Mouse (Mus musculus) liver, embryonic 16.5 days (tissue): ENCODE data around the gene Lamb2. TPM values are rescaled to one million over a fixed set of nuclear protein-coding genes. Genes with fewer than 3 reads are reported as not detected.

ENCODE experiments used
- ATAC-seq: fragments of 200-750 bp; cut with Nextera tagmentation; 2 replicates; pipeline ENCODE4 v1.8.0; 2017; ENCODE audit warnings: low read depth, mild to moderate bottlenecking, moderate number of reproducible peaks, moderate library complexity
- H3K27ac ChIP-seq: fragments of 300-500 bp; sonication (generic); 2 replicates; pipeline ENCODE4 v1.5.1; 2014; ENCODE audit warnings: mild to moderate bottlenecking, low read length
- H3K27me3 ChIP-seq: fragments of 300-500 bp; sonication (generic); 2 replicates; pipeline ENCODE4 v1.6.1; 2014; ENCODE audit warnings: low read depth, low read length, mixed read lengths; ENCODE audit not compliant: control insufficient read depth, insufficient read depth
- H3K36me3 ChIP-seq: fragments of 300-500 bp; sonication (generic); 2 replicates; pipeline ENCODE4 v1.6.1; 2014; ENCODE audit warnings: mild to moderate bottlenecking; ENCODE audit not compliant: control insufficient read depth, insufficient read depth
- H3K4me1 ChIP-seq: fragments of 300-500 bp; sonication (generic); 2 replicates; pipeline ENCODE4 v1.6.1; 2014; ENCODE audit warnings: low read depth, low read length, mixed read lengths; ENCODE audit not compliant: control insufficient read depth
- H3K4me2 ChIP-seq: fragments of 300-500 bp; sonication (generic); 2 replicates; pipeline ENCODE4 v1.6.1; 2014; ENCODE audit warnings: low read depth, low read length, mixed read lengths
- H3K4me3 ChIP-seq: fragments of 300-500 bp; sonication (generic); 2 replicates; pipeline ENCODE4 v1.5.1; 2014; ENCODE audit warnings: low read depth, mild to moderate bottlenecking, low read length
- H3K9ac ChIP-seq: fragments of 300-500 bp; sonication (generic); 2 replicates; pipeline ENCODE4 v1.6.1; 2014; ENCODE audit warnings: low read depth, low read length
- H3K9me3 ChIP-seq: fragments of 300-500 bp; sonication (generic); replicated peaks from 2 replicates; pipeline ENCODE4 v1.6.1; 2016; ENCODE audit warnings: low read length; ENCODE audit not compliant: control insufficient read depth
- WGBS: fragments of 180-500 bp; shearing (Covaris S2); extraction: QIAGEN DNeasy Blood & Tissue Kit; methylation state at CpG from one replicate; pipeline ENCODE4 v1.1.7; 2014; ENCODE audit not compliant: insufficient replicate concordance; 5-methylcytosine and 5-hydroxymethylcytosine counted together
- polyA plus RNA-seq: library from polyadenylated mRNA; unstranded; fragments of >200 nt; fragmentation: Nextera tagmentation; extraction: Ambion mirVana; gene quantifications from 2 replicates; pipeline ENCODE4 v1.2.1, GENCODE M21; 2015

Lamb2 gene
- polyA plus RNA-seq, 1 experiment from 2014 or later, result 10.7 TPM

DNA sequence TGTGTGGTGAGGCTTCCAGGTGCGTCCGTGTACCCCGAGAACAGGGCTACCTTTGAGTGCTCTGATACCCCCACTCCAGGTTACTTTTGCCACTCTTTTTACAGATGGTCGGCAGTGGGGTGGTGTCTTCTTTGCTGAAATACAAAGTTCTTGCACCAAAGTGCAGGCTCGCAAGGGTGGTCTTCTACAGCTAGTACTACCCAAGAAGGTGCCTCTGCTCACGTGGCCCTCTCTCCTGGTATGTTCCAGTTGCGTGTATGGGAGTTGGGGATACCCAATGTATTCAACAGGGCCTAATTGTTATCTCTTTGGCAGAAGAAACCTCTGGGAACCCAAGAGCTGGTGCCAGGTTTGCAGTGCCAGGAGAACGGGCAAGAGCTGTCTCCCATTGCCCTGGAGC, 13.7 kb downstream of the Lamb2 start:
- H3K4me1 ChIP-seq, result peaks cover 18% of the 10 kb centered on the region
- no peak overlapping the region for H3K4me2 ChIP-seq
- H3K9me3 ChIP-seq, result no peaks in the 10 kb centered on the region
- no peak overlapping the region for H3K4me3 ChIP-seq
- H3K27me3 ChIP-seq, result no peaks in the 10 kb centered on the region
- peaks cover 57% of the 10 kb centered on the region for H3K36me3 ChIP-seq
- no peak for ATAC-seq
- H3K27ac ChIP-seq, result no peak overlapping the region
- WGBS, result 88% methylated on average over 8 of the region's 8 CpGs
- H3K9ac ChIP-seq, result no peak overlapping the region

DNA sequence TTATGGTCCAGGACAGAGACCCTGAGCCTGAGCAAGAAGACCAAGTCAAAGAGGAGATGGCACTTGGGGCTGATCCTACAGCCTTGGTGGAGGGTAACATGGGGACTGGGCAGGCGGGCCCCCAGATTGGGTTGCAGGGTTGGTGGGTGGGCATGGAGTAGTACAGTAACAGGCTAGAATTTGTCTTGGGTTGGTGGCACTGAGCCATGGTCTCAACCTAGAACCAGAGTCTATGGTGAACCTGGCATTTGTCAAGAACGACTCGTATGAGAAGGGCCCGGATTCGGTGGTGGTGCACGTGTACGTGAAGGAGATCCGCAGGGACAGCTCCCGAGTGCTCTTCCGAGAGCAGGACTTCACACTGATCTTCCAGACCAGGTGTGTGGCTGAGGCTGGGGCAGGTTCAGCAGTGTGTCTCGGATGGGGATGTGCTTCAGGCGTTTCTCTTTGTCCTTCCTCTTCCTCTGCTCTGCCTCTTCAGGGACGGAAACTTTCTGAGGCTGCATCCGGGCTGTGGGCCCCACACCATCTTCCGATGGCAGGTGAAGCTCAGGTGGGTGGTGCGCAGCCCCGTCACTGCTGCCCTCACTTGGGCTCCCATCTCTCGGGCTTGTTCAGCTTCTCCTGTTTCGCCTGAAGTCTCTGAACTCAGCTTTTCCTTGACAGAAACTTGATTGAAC, 14.8 kb downstream of the Lamb2 start:
- 90% methylated on average over 19 of the region's 19 CpGs for WGBS
- no peak overlapping the region for H3K4me2 ChIP-seq
- ATAC-seq, result no peak

DNA sequence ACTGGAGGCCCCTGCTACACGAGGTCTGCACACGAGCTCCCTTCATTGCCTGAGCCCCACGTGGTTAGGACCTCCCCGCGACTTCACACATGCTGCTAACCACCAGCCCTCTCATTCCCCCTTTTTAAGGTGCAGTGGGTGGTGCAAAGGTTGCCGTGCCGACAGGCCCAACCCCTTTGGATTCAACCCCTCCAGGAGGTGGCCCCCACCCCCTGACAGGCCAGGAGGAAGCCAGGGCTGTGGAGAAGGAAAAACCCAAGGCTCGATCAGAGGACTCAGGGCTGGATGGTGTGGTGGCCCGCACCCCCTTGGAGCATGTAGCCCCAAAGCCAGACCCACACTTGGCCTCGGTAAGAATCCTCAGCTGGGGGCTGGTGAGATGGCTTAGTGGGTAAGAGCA, 15.4 kb downstream of the Lamb2 start:
- no peak overlapping the region for H3K27ac ChIP-seq
- peaks cover 17% of the 10 kb centered on the region for H3K4me1 ChIP-seq
- H3K27me3 ChIP-seq, result no peaks in the 10 kb centered on the region
- no peak overlapping the region for H3K9ac ChIP-seq
- no peak overlapping the region for H3K4me2 ChIP-seq
- H3K4me3 ChIP-seq, result no peak overlapping the region
- 75% methylated on average over 10 of the region's 10 CpGs for WGBS
- ATAC-seq, result no peak
- no peaks in the 10 kb centered on the region for H3K9me3 ChIP-seq
- peaks cover 74% of the 10 kb centered on the region for H3K36me3 ChIP-seq

More for the DNA sequence above, 14.8 kb downstream of the Lamb2 start:
- Histone ChIP-seq H3K36me3 (peaks cover 68% of the 10 kb centered on the region), H3K27me3 (no peaks in the 10 kb centered on the region), H3K9ac (no peak overlapping the region), H3K4me1 (peaks cover 18% of the 10 kb centered on the region), H3K9me3 (no peaks in the 10 kb centered on the region), H3K27ac (no peak overlapping the region), H3K4me3 (no peak overlapping the region)

DNA sequence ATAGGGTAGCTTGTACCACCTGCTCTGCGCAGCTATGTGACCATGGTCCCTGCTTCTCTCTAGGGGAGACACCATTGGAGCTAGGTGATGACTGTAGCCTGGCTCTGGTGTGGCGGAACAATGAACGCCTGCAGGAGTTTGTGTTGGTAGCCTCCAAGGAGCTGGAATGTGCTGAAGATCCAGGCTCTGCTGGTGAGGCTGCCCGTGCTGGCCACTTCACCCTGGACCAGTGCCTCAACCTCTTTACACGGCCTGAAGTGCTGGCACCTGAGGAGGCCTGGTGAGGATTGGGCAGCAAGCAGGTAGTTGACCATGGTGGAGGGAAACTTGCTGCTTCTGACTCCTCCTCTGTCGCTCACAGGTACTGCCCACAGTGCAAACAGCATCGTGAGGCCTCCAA, 19.7 kb downstream of the Lamb2 start:
- Histone ChIP-seq H3K36me3 (peaks cover 77% of the 10 kb centered on the region), H3K9me3 (no peaks in the 10 kb centered on the region), H3K9ac (no peak overlapping the region), H3K27ac (no peak overlapping the region), H3K27me3 (no peaks in the 10 kb centered on the region), H3K4me1 (no peaks in the 10 kb centered on the region), H3K4me3 (no peak overlapping the region), H3K4me2 (no peak overlapping the region)
- no peak for ATAC-seq
- 88% methylated on average over 7 of the region's 7 CpGs for WGBS

DNA sequence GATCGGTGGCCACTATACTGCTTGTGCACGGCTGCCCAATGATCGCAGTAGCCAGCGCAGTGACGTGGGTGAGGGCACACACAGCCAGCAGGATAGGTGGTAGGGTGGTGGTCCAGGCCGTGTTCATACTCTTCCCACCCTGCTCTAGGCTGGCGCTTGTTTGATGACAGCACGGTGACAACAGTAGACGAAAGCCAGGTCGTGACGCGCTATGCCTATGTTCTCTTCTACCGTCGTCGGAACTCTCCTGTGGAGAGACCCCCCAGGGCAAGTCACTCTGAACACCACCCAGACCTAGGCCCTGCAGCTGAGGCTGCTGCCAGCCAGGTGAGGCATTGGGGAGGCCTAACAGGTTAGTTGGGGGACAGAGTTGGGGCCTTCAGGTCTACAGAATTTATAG, 20.4 kb downstream of the Lamb2 start:
- Histone ChIP-seq H3K4me2 (no peak overlapping the region), H3K4me3 (no peak overlapping the region), H3K27ac (no peak overlapping the region), H3K36me3 (peaks cover 70% of the 10 kb centered on the region), H3K9ac (no peak overlapping the region), H3K27me3 (no peaks in the 10 kb centered on the region), H3K4me1 (no peaks in the 10 kb centered on the region), H3K9me3 (no peaks in the 10 kb centered on the region)
- no peak for ATAC-seq
- 91% methylated on average over 15 of the region's 15 CpGs for WGBS

DNA sequence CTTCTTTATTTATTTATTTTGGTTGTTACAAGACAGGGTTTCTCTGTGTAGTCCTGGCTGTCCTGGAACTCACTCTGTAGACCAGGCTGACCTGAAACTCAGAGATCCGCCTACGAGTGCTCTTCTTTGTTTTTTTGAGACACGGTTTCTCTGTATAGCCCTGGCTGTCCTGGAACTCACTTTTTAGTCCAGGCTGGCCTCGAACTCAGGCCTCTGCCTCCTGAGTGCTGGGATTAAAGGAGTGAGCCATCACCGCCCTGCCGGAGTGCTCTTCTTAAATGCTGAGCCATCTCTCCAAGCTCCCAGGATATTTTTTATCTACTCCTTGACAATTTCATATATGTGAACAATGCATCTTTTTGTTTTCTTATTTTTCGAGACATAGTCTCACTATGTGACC, 27.4 kb downstream of the Lamb2 start:
- 80% methylated on average over 7 of the region's 7 CpGs for WGBS
- peaks cover 6% of the 10 kb centered on the region for H3K36me3 ChIP-seq
- no peak overlapping the region for H3K9ac ChIP-seq
- peak overlapping the region; percentile 89 for H3K4me3 ChIP-seq
- no peak overlapping the region for H3K27ac ChIP-seq
- no peaks in the 10 kb centered on the region for H3K27me3 ChIP-seq
- peaks cover 14% of the 10 kb centered on the region for H3K4me1 ChIP-seq
- peak overlapping the region; percentile 91 for H3K4me2 ChIP-seq
- no peak for ATAC-seq
- H3K9me3 ChIP-seq, result no peaks in the 10 kb centered on the region

DNA sequence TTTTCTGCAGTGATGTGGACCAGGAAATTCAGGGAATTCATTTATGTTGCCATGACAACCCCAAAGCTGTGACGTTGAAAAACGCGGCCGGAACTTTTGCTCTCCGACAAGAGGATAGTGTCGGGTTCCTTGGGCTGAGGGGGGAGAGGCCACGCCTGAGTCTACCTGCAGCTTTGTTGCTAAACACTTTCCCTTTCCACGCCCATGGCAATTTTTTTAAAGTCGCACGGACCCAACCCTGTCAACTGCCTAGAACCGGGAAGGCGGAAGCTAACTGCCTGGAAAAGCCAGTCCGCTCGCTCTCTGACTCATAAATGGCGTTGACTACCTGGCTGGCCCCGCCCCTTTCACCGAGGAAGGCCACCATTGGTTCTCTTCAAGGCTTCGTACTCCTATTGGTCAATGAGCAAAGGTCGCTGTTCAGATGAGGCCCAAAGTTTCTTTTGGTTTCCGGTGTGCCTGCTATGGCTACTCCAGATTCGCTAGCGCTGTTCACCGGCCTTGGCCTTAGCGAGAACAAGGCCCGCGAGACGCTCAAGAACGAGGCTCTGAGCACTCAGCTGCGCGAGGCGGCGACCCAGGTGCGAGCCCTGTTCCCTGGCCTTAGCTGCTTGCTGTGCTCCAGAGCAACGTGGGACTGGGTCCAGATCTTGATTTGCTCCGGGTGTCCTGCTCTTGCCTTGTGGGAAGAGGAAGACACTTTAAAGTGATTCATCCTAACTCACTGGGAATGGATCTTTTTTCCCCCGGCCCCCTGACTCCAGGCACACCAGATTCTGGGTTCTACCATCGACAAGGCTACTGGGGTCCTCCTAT, 28.3 kb downstream of the Lamb2 start, which contains the start of gene Qars:
Gene Qars (plus strand): TSS at position 88 of the 816 bp plus-strand sequence.
- H3K9me3 ChIP-seq, result no peaks in the 10 kb centered on the region
- peak; percentile 98 for ATAC-seq
- H3K27me3 ChIP-seq, result no peaks in the 10 kb centered on the region
- peaks cover 10% of the 10 kb centered on the region for H3K36me3 ChIP-seq
- peak within 1 kb of the TSS; percentile 91 for H3K4me2 ChIP-seq
- H3K27ac ChIP-seq, result peak within 1 kb of the TSS; percentile 89
- H3K4me1 ChIP-seq, result peaks cover 14% of the 10 kb centered on the region
- peak within 1 kb of the TSS; percentile 89 for H3K4me3 ChIP-seq
- H3K9ac ChIP-seq, result peak within 1 kb of the TSS; percentile 86
- under 1% methylated on average over 37 of the region's 37 CpGs for WGBS

DNA sequence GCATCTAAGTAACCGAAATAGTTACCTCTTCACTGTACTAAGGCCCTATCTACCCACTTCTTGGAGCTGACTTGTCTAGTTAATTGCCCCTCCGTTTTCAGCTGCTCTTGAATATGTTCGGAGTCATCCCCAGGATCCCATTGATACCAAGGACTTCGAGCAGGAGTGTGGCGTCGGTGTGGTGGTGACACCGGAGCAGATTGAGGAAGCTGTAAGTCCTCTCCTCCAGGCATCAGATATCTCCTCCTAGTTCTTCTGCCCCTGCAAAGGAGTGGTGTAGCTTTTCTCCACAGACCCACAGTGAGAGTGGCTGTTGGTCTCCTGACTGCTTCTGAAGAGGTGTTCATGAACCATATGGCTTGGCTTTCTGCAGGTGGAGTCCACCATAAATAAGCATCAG, 29.2 kb downstream of the Lamb2 start:
- WGBS, result 61% methylated on average over 7 of the region's 7 CpGs
- no peaks in the 10 kb centered on the region for H3K27me3 ChIP-seq
- H3K36me3 ChIP-seq, result peaks cover 12% of the 10 kb centered on the region
- no peaks in the 10 kb centered on the region for H3K9me3 ChIP-seq
- no peak for ATAC-seq
- no peak overlapping the region for H3K27ac ChIP-seq
- H3K4me2 ChIP-seq, result peak overlapping the region; percentile 91
- H3K4me3 ChIP-seq, result peak overlapping the region; percentile 89
- H3K9ac ChIP-seq, result peak overlapping the region; percentile 86
- H3K4me1 ChIP-seq, result peaks cover 14% of the 10 kb centered on the region
